Mouse (Mus musculus) hematopoietic stem cell, adult 5-6 weeks (primary cell): ENCODE results near the gene Lmnb2. TPM values are rescaled to one million over a fixed set of nuclear protein-coding genes. Genes with fewer than 3 reads are reported as not detected.

Experiments
- ATAC-seq, 2 experiments: fragments of 125-278 bp in 1 of 2; replicated peaks in 1 of 2; 2 replicates each; pipeline ENCODE4 v1.8.0; 2016 to 2017; ENCODE audit warnings: inconsistent platforms in 2 of 2, mild to moderate bottlenecking in 2 of 2, moderate number of reproducible peaks in 2 of 2, low read depth in 1 of 2, moderate TSS enrichment in 1 of 2; ENCODE audit not compliant: low FRiP score in 2 of 2, poor library complexity in 2 of 2, severe bottlenecking in 2 of 2, insufficient read depth in 1 of 2, low TSS enrichment in 1 of 2
- total RNA-seq: library from RNA; stranded (forward); fragments of 172-1452, 232-1000 nt; gene quantifications from 2 replicates; pipeline ENCODE4 v1.2.3, GENCODE M21; 2017

Lmnb2 gene
- total RNA-seq, 1 experiment from 2014 or later = 34.0 TPM

DNA sequence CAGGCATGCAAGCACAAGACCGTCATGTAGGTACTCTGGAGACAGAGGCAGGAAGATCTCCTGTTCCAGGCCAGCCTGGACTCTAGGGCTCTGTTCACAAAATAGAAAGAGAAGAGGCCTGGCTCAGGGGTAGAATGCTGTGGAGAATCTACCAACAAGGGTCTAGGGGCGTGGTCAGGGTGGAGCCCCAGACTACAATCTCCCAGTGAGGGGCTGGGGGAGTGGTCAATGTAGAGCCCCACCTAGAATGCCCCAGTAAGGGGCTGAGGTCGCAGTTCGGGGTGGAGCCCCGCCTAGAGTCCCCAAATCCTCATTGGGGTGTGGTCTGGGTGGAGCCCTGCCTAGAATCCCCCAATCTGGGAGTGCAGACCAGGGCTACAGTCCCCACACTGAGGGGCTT lies 32.3 kb upstream of the Lmnb2 start:
- ATAC-seq = no peak

DNA sequence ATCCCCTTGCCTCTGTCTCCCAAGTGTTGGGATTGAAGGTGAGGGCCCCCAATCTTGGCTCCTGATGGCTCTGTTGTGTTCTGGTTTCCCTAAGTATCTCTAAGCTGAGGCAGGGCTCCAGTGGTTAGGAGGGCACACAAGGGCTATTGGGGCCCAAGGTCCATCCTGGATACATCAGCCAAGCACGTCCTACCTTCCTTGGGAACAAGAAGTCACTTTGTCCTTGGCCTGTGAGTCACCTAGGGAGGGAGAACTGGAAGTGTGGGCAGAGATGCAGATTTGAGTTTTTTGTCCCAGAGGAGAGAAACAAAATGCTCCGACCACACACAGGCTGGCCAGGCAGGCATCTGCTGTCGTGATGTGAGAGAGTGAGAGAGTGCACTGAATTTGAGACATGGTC lies 31.0 kb upstream of the Lmnb2 start:
- ATAC-seq = no peak

DNA sequence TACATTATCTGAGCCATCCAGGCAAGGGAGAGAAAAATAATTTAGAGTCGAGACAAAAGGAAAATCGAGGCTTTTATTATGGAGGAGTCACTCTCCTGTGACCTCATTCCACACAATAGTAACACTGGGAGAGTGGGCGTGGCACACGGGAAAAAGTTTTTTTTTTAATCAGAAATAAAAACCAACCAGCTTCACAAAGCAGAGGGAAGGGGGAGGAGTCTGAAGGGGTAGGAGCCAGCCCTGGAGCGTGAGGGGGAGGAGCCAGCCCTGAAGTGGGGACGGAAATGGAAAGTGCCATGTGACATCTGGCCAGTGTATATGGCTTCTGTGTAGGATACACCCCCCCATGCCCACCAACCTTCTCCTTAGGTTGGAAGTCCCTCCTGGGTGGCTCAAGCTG lies 30.5 kb upstream of the Lmnb2 start:
- ATAC-seq = peak; percentile 40 to 65; a peak in 3 of 4 replicates

DNA sequence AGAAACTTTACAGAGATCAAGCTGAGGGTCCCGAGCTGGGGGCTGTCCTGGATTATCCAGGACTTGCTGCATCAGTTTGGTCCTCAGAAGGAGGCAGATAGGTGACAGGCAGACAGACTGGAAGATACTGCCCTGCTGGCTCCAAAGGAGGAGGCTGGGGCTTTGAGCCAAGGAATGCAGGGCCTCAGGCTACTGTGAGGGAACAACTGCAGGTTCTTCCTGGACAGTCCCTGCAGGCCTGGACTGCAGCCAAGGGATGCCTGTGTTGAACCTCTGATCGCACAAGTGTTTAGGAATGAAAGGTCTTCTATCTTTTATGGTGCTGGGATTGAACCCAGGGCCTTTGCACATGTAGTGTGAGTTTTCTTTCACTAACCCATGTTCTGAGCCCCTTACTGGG lies 29.8 kb upstream of the Lmnb2 start:
- no peak for ATAC-seq

DNA sequence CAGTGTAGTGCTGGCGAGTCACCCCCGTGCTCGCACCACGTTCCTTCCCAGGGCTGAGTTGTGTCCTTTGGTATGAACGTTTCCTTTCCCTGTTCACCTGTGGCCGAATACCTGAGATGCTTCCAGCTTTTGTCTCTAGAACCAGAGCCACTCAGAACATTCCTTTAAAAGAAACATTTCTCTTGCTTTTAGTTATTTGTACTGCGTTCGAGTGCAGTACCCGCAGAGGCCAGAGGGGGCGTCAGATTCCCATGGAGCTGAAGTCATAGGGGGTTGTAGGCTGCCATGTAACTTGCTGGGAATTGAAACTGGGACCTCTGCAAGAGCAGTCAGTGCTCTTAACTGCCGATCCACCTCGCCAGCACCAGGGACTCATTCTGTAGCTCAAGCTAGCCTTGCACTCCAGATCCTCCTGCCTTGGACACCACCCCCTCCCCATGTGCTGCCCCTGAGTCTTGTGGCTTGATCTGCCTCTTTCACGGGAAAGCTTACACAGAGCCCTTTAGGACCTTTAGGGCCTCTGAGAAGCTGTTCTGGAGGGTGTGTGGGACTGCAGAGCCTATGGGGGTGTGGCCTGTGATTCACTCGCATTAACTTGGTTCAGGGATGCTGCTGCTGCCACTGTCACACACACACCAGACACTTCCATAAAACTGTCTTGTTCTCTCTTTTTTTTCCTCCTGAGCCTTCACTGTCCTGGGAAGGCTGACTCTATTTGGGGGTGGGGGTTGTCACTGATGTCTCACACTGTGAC lies 28.8 kb upstream of the Lmnb2 start:
- ATAC-seq = no peak

DNA sequence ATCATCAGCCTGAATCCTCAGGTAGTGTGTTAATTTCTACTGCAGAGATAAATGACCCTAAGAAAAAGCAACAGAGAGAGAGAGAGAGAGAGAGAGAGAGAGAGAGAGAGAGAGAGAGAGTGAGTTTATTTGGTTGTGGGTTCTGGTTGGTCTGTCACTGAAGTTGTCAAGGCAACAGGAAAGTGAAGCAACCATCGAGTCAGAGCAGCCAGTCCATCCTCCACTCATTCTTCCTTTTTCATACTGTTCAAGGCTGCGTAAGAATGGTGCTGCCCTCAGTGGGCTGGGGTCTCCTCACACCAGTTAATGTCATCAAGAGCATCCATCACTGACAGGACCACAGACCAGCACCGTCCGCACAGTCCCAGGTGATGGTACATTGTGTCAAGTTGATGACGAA lies 26.2 kb upstream of the Lmnb2 start:
- ATAC-seq = no peak

DNA sequence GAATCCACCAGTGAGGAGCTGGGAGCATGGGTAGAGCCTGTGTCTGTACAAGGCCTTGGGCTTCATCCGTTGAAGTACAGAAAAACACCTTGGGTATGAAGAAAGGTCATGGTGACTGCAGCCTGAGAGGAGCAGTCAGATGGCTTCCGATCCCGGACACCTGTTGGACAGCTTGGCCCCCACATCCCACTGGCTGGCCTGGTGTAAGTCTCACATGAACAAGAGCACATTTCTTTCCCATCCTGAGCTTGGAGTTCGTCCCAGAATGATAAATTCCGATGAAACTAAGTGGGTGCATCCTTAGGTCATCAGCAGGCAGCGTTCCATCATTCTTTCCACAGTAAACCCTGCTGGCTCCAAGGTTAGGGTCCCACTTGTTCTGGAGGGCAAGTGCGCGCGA lies 25.7 kb upstream of the Lmnb2 start:
- ATAC-seq = no peak

DNA sequence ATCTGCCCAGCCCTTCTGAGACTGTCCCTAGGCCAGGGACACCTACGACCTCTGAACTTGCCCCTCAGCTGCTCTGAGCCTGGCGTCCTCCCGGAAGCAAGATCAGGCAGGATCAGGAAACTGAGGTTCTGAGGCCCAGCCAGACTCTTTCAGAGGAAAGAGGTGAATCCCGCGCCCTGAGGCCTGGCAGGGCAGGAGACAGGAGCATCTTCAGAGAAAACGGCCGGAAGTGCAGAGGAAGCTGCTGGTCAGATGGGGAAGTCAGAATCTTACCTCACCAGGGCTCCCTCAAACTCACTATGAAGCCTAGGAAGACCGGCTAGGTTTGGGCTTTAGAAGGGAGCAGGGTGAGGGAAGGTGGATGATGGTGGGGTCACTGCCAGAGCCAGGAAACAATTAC lies 24.9 kb upstream of the Lmnb2 start:
- ATAC-seq = peak in 1 of 2 experiments; percentile 49; a peak in 2 of 4 replicates

DNA sequence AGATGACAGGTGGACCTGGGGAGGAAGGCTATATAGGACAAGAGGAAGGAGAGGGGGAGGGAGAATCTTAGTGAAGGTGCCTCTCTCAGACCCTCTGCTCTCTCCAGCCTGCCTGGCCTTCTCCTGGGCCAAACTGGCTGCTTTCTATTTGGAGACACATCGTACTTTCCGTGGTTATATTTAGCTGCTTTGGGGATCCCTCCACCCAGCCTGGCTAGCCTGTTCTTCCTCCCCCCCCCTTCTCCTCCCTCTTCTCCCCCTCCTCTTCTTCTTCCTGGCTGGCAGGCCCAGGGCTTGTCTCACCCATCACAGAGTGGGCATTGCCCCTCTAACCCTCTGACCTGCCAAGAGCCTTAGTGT lies 22.9 kb upstream of the Lmnb2 start:
- ATAC-seq = no peak

DNA sequence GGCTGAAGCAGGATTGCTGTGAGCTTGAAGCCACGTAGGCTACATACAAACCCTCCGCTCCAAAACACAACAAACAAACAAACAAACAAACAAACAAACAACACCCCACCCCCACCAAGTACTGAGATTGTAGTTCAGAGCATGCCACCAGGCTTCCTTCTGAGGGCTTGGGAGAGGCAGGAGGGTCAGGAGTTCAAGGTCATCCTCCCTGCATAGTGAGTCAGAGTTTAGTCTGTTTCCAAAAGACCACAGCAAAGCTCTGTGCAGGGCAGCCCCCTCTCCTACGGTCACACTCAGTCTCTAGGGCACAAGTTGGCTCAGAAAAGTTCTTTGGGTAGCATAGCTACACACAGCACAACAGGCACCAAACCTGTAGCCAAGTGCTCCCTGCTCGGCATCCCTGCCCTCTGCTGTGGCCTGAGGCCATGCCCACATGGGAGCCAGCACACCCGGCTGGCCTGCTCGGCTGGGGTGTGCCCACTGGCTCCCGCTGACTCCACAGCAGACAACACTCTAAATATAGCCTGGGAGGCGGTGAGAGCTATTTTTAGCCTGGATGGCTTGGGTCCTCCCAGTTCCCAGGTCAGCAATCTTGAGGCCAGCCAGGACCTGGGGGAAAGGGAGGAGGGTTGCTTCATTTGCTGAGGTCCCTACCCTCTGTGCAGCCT lies 22.4 kb upstream of the Lmnb2 start:
- ATAC-seq = 0 out of 4 replicates have a peak, but pooled peaks of 1 of the 2 experiments have one; percentile 3

DNA sequence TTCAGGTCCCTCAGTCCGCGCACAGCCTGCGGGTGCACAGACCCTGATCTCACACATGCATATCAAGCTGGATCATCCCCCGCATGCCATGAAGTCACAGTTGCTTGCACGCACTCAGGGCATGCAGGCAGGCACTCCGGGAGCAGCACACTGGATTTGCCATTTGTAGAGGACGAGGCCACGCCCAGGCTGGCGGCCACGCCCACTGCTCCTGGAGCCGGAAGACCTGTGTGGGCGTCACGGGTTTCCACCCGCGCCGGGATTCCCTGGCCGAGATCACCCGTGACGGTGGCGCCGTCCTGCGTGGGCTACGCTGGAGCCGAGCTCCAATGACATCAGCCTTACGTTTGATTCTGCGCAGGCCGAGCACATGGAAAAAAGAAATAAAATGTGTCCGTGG lies 21.6 kb upstream of the Lmnb2 start:
- peak; percentile 52 to 55 for ATAC-seq

DNA sequence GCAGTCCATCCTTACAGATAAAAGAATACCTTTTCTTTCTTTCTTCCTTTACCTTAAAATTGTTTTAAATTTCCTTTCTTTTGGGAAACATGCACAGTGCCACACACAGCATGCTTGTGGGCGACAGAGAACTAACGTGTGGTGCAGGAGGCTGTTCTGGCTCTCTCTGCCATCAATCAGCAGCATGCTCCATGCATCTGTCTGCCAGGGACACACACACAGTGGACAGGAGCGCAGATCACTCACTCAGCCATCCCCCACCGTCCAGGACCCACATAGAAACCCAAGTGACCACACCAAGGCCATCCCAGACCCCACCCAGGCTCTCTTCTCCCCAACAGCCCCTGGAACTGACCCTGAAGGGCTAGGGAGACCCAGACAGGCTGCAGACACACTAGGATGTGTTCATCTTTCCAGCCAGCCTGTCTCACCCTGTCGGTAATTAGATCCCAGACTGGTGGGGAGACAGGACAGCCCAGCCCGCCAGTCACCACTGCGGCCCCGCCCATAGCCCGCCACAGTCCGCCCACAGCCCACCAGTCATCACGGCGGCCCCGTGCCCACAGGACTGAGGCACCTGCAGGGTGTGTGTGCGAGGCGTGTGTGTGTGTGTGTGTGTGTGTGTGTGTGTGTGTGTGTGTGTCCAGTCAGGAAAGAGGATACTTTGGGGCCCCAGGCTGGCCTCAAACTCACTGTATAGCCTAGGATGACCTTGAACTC lies 20.9 kb upstream of the Lmnb2 start:
- 0 out of 4 replicates have a peak, but pooled peaks of 1 of the 2 experiments have one; percentile 12 for ATAC-seq

DNA sequence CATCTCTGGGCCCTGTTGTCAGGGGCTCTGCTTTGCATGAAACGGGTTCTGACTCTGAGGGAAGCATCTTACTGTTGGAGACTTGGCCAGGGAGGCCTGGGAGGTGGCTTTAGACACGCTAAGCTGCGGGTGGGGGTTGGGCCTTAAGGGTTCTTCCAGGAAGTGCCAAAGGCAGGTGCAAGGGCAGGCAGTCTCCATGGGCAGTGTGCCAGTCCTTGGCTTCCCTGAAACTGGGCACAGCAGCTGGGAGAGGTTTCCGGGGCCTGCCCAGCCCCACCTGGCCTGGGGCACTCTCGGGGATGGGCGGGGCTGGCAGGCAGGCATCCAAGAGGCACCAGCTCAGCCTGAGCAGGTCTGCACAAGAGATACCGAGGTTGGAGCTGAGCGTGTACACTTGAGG lies 19.6 kb upstream of the Lmnb2 start:
- ATAC-seq = peak in 1 of 2 experiments; percentile 10; a peak in 1 of 4 replicates

DNA sequence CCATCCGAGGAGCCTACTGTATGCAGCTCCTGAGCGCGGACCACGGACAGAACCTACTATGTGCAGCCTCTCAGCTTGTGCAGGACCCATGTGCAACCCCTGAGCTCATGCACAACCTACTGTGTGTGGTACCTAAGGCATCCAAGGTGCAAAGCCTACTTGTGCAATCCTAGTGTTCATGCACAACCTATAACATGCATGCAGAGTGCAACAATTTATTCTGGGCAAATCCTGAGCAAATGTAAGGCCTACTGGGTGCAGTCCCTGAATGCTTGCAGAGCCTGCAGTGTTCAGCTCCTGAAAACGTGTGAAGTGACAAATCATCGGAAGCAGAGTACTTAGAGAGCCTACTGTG lies 18.7 kb upstream of the Lmnb2 start:
- no peak for ATAC-seq

DNA sequence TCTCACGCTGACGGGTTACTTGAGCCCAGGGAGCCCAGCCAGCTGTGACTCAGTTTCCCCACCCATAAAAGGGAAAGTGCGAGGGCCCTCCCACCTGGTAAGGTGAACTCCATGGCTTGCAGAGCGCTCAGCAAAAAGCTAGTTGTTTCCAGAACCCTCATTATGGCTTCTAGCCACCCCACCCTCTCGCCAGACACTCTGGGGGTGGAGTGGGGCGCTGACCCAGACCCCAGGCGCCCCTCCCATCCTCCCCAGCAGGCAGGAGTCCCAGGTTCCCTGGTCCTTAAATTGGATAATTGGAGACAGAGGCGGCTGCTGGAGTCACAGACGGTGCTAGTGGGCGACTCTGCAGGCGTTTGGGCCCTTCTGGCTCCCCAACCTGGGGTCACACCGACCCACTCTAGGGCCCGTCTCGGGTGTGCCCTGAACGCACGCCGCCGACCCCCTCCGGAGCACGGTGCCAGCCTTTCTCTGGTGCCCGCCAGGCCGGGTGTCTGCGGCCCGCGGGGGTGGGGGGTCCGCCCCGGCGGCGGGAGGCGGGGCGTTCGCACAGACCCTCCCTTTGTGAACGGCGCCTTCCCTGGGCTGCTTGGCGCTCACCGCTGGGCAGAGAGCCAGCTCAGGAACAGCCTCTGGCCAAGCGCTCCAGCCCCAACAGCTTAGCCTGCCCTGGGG lies 18.2 kb upstream of the Lmnb2 start:
- ATAC-seq = no peak

DNA sequence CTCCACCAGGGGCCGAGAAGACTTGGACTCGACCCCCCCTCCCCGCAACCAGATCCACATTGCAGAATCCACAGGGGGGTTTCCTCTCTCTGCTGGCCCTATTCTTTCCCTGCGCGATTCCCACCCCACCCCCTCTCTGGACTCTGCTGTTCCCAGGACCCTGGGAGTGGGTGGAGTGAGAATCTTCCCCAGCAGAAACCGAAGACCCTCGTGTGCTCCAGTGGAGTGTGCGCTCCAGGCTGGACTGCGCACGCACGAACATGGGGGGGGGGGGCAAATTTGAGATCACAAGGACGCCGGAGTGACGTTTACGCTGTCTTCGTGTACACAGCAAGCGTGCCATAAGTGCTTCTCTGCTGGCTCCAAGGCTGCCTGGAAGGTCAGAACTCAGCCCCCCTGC lies 17.7 kb upstream of the Lmnb2 start:
- no peak for ATAC-seq

DNA sequence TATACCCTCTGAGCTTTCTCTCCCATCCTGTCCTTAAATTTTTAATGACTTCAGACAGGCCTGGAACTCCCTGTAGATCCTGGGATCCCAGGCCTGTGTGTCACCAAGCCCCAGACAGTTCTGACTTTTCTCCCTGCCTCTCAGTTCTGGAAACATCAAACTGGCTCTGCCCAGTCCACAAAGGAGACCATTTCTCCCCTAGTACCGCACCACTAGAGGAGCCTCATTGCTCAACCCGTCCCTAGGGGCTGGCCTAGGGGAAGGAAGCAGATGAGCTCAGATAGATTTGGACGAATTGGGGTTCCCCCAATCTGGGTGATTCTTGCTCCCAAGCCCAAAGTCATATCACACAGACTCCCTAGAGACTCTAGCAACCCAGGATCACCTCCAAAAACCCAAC lies 17.2 kb upstream of the Lmnb2 start:
- ATAC-seq = no peak
